27 mouse cellular contexts compared by ENCODE assay signal in genomic region chr3:30452511-30452910, GRCm38 (mm10).
DNase-seq lines count a peak whose midpoint lies in the region; ATAC-seq and TF ChIP-seq lines count a peak whose summit lies in the region.
"Had no signal": no experiment of that assay in that cellular context is flagged by ENCODE, and none has a peak within 500 bp of the region (broad histone marks: within the 10 kb centered on the region; RNA-seq: fewer than 3 reads in every experiment).

No protein-coding gene starts in this region.

- no peak overlapping the region; the same call in 1 of the 2 replicates for H3K27ac ChIP-seq in kidney, embryonic 14.5 days (ENCODE audit: low read depth, low read length)
- peak overlapping the region; percentile 42; the same call in 1 of the 2 replicates for H3K27ac ChIP-seq in kidney, postnatal 0 days
- H3K27ac ChIP-seq: embryonic facial prominence, embryonic 13.5 days; forebrain, embryonic 12.5 days; forebrain, embryonic 15.5 days; heart, embryonic 15.5 days; hindbrain, embryonic 10.5 days had no signal

- ATAC-seq in kidney, embryonic 14.5 days (ENCODE audit: low FRiP score, low TSS enrichment) = peak; percentile 86
- ATAC-seq in kidney, postnatal 0 days (replicated peaks; ENCODE audit: low FRiP score, low read depth) = peak; percentile 52
- ATAC-seq: CD4-positive, CD25-positive, alpha-beta regulatory T cell, adult 4 months; forebrain, embryonic 15.5 days; hindbrain, embryonic 16.5 days had no signal

- H3K4me2 ChIP-seq in kidney, embryonic 14.5 days (replicated peaks; ENCODE audit: low read depth, low read length) = no peak overlapping the region
- H3K4me2 ChIP-seq in kidney, postnatal 0 days (ENCODE audit: low read length) = no peak overlapping the region
- H3K4me2 ChIP-seq: embryonic facial prominence, embryonic 13.5 days; forebrain, embryonic 12.5 days; forebrain, embryonic 15.5 days; heart, embryonic 12.5 days; heart, embryonic 15.5 days; hindbrain, embryonic 13.5 days had no signal

- WGBS in kidney, embryonic 14.5 days = 35% methylated on average over 7 of the region's 7 CpGs
- 38% methylated on average over 7 of the region's 7 CpGs for WGBS in kidney, postnatal 0 days

- H3K27me3 ChIP-seq in kidney, embryonic 14.5 days (ENCODE audit: control insufficient read depth, insufficient read depth, low read length) = no peaks in the 10 kb centered on the region; the same call in 1 of the 2 replicates
- H3K27me3 ChIP-seq in kidney, postnatal 0 days (ENCODE audit: insufficient read depth, low read length) = no peaks in the 10 kb centered on the region
- H3K27me3 ChIP-seq: embryonic facial prominence, embryonic 13.5 days; forebrain, embryonic 12.5 days; forebrain, embryonic 15.5 days; heart, embryonic 12.5 days; heart, embryonic 15.5 days; hindbrain, embryonic 13.5 days had no signal

- no peaks in the 10 kb centered on the region for H3K9me3 ChIP-seq in kidney, embryonic 14.5 days (ENCODE audit: control insufficient read depth, low read length)
- no peaks in the 10 kb centered on the region for H3K9me3 ChIP-seq in kidney, postnatal 0 days (replicated peaks; ENCODE audit: low read length)
- H3K9me3 ChIP-seq: forebrain, embryonic 12.5 days; forebrain, embryonic 15.5 days; heart, embryonic 12.5 days; heart, embryonic 15.5 days; hindbrain, embryonic 10.5 days; hindbrain, embryonic 13.5 days had no signal

- H3K9ac ChIP-seq in kidney, embryonic 14.5 days (ENCODE audit: low read depth, low read length) = no peak overlapping the region
- no peak overlapping the region for H3K9ac ChIP-seq in kidney, postnatal 0 days (ENCODE audit: low read depth, low read length)
- H3K9ac ChIP-seq: embryonic facial prominence, embryonic 13.5 days; forebrain, embryonic 15.5 days; heart, embryonic 12.5 days; heart, embryonic 15.5 days; hindbrain, embryonic 13.5 days had no signal

- no peak for DNase-seq in kidney, postnatal 14 days
- DNase-seq in kidney, postnatal 0 days (ENCODE audit: low spot score) = peak; percentile 60
- DNase-seq in kidney, adult 11 months = no peak
- DNase-seq in ovary, postnatal 36 days (ENCODE audit: low spot score) = peak; percentile 5
- DNase-seq in ovary, postnatal 14 days (ENCODE audit: low spot score) = no peak
- DNase-seq in lung, postnatal 10 days = no peak
- DNase-seq: adrenal gland, adult 2 months; adrenal gland, postnatal 14 days; cerebellum, adult 11 months; cerebellum, adult 2 months; cerebellum, adult 9-11 months; cerebellum, postnatal 25 days; gastrocnemius, postnatal 10 days; gastrocnemius, postnatal 36 days; heart, postnatal 10 days; heart, postnatal 36 days had no signal

- no peaks in the 10 kb centered on the region for H3K36me3 ChIP-seq in kidney, embryonic 14.5 days (ENCODE audit: control insufficient read depth, insufficient read depth, low read length)
- H3K36me3 ChIP-seq in kidney, postnatal 0 days (ENCODE audit: insufficient read depth, low read length) = no peaks in the 10 kb centered on the region
- H3K36me3 ChIP-seq: embryonic facial prominence, embryonic 13.5 days; forebrain, embryonic 12.5 days; forebrain, embryonic 15.5 days; heart, embryonic 12.5 days; heart, embryonic 15.5 days; hindbrain, embryonic 10.5 days; hindbrain, embryonic 13.5 days had no signal

- no peak for TF ChIP-seq CTCF in kidney, postnatal 0 days (IDR thresholded peaks at IDR 0.05; ENCODE audit: low read depth)

- H3K4me1 ChIP-seq in kidney, embryonic 14.5 days (ENCODE audit: control insufficient read depth, insufficient read depth, low read length) = peaks cover 19% of the 10 kb centered on the region
- H3K4me1 ChIP-seq in kidney, postnatal 0 days (replicated peaks; ENCODE audit: insufficient read depth, low read length) = peaks cover 11% of the 10 kb centered on the region
- H3K4me1 ChIP-seq: forebrain, embryonic 15.5 days; heart, embryonic 15.5 days had no signal

- no peak overlapping the region for H3K4me3 ChIP-seq in kidney, embryonic 14.5 days (ENCODE audit: low read length)
- H3K4me3 ChIP-seq in kidney, postnatal 0 days (replicated peaks; ENCODE audit: low read depth, low read length) = no peak overlapping the region
- H3K4me3 ChIP-seq: embryonic facial prominence, embryonic 13.5 days; erythroblast, embryonic 14.5 days; forebrain, embryonic 12.5 days; forebrain, embryonic 15.5 days; heart, embryonic 12.5 days; heart, embryonic 15.5 days; hindbrain, embryonic 10.5 days; hindbrain, embryonic 13.5 days had no signal

Comparison
In these comparisons a context has a peak if more than half of its experiments do, and no peak if none do; other contexts are left out.
1. DNase-seq: peak in kidney, postnatal 0 days (single experiment) and ovary, postnatal 36 days (single experiment); none in kidney, postnatal 14 days (single experiment), kidney, adult 11 months (single experiment), ovary, postnatal 14 days (single experiment) and lung, postnatal 10 days (single experiment).